ENCODE assay signal across 13 mouse cellular contexts in genomic region chr2:156682965-156683364, GRCm38 (mm10).
DNase-seq lines count a peak whose midpoint lies in the region; ATAC-seq and TF ChIP-seq lines count a peak whose summit lies in the region.
"Had no signal": no experiment of that assay in that cellular context is flagged by ENCODE, and none has a peak within 500 bp of the region (broad histone marks: within the 10 kb centered on the region; RNA-seq: fewer than 3 reads in every experiment).

No protein-coding gene starts in this region.

- no peak overlapping the region for H3K9ac ChIP-seq in hindbrain, embryonic 14.5 days
- no peak overlapping the region for H3K9ac ChIP-seq in midbrain, embryonic 15.5 days
- H3K9ac ChIP-seq: liver, embryonic 12.5 days had no signal

- H3K27me3 ChIP-seq in hindbrain, embryonic 10.5 days (ENCODE audit: insufficient read depth, poor library complexity, severe bottlenecking) = peaks cover 8% of the 10 kb centered on the region; the same call in 1 of the 2 replicates
- no peaks in the 10 kb centered on the region for H3K27me3 ChIP-seq in hindbrain, embryonic 14.5 days (ENCODE audit: control insufficient read depth, insufficient read depth, low read length)
- H3K27me3 ChIP-seq in midbrain, embryonic 15.5 days (replicated peaks) = no peaks in the 10 kb centered on the region
- no peaks in the 10 kb centered on the region for H3K27me3 ChIP-seq in midbrain, embryonic 10.5 days (ENCODE audit: low read depth, poor library complexity, severe bottlenecking)

- no peak; the same call in 1 of the 2 replicates for ATAC-seq in hindbrain, embryonic 14.5 days (ENCODE audit: low FRiP score)
- ATAC-seq in midbrain, embryonic 15.5 days (replicated peaks) = peak; percentile 41; the same call in 1 of the 2 replicates
- ATAC-seq: intestine, postnatal 0 days; liver, embryonic 12.5 days had no signal

- no peak for TF ChIP-seq POLR2A in olfactory bulb, adult 2 months (IDR thresholded peaks at IDR 0.05; ENCODE audit: insufficient read depth, low read depth, low read length)

- 63% methylated on average over 12 of the region's 12 CpGs for WGBS in hindbrain, embryonic 10.5 days
- 57% methylated on average over 12 of the region's 12 CpGs for WGBS in hindbrain, embryonic 14.5 days
- 52% methylated on average over 12 of the region's 12 CpGs for WGBS in midbrain, embryonic 15.5 days
- 70% methylated on average over 12 of the region's 12 CpGs for WGBS in midbrain, embryonic 10.5 days
- WGBS in olfactory bulb, adult 2 months = 26% methylated on average over 12 of the region's 12 CpGs

- DNase-seq in hindbrain, embryonic 10.5 days (ENCODE audit: low spot score) = no peak
- no peak for DNase-seq in hindbrain, embryonic 14.5 days (ENCODE audit: low spot score)
- no peak for DNase-seq in midbrain, embryonic 10.5 days (ENCODE audit: low spot score)
- peak; percentile 35 for DNase-seq in NIH3T3 (ENCODE audit: low read depth)
- no peak for DNase-seq in cerebellum, adult 18-20 months
- DNase-seq: gastrocnemius, postnatal 14 days; heart, postnatal 4 days had no signal

- H3K27ac ChIP-seq in hindbrain, embryonic 10.5 days = 0 out of 2 replicates have a peak overlapping the region, but pooled peaks have one; percentile 46
- H3K27ac ChIP-seq in hindbrain, embryonic 14.5 days = no peak overlapping the region
- no peak overlapping the region for H3K27ac ChIP-seq in midbrain, embryonic 15.5 days
- no peak overlapping the region for H3K27ac ChIP-seq in midbrain, embryonic 10.5 days (replicated peaks)
- H3K27ac ChIP-seq in olfactory bulb, adult 2 months (ENCODE audit: insufficient read depth, low read depth, low read length) = peak overlapping the region; percentile 26
- H3K27ac ChIP-seq: liver, embryonic 12.5 days had no signal

- H3K36me3 ChIP-seq in hindbrain, embryonic 10.5 days = no peaks in the 10 kb centered on the region
- H3K36me3 ChIP-seq in hindbrain, embryonic 14.5 days (replicated peaks; ENCODE audit: control insufficient read depth, insufficient read depth) = no peaks in the 10 kb centered on the region
- H3K36me3 ChIP-seq in midbrain, embryonic 15.5 days (replicated peaks) = no peaks in the 10 kb centered on the region
- no peaks in the 10 kb centered on the region for H3K36me3 ChIP-seq in midbrain, embryonic 10.5 days
- H3K36me3 ChIP-seq: G1E; liver, embryonic 12.5 days had no signal

- H3K4me2 ChIP-seq in hindbrain, embryonic 14.5 days (replicated peaks) = no peak overlapping the region
- H3K4me2 ChIP-seq in midbrain, embryonic 15.5 days = no peak overlapping the region
- H3K4me2 ChIP-seq: heart, embryonic 11.5 days; liver, embryonic 12.5 days had no signal

- H3K4me3 ChIP-seq in hindbrain, embryonic 10.5 days = no peak overlapping the region
- H3K4me3 ChIP-seq in hindbrain, embryonic 14.5 days (replicated peaks; ENCODE audit: low read length) = no peak overlapping the region
- H3K4me3 ChIP-seq in midbrain, embryonic 15.5 days = no peak overlapping the region
- H3K4me3 ChIP-seq in midbrain, embryonic 10.5 days = no peak overlapping the region
- no peak overlapping the region for H3K4me3 ChIP-seq in olfactory bulb, adult 2 months (ENCODE audit: insufficient read depth, low read depth, low read length)
- H3K4me3 ChIP-seq: liver, embryonic 12.5 days had no signal

- no peak for TF ChIP-seq CTCF in olfactory bulb, adult 2 months (IDR thresholded peaks at IDR 0.05; ENCODE audit: insufficient read depth, low read depth, low read length)

- H3K4me1 ChIP-seq in hindbrain, embryonic 10.5 days (replicated peaks) = peaks cover 41% of the 10 kb centered on the region
- 0 out of 2 replicates have a peak, but pooled peaks cover 9% of the 10 kb centered on the region for H3K4me1 ChIP-seq in hindbrain, embryonic 14.5 days (replicated peaks; ENCODE audit: control insufficient read depth, insufficient read depth, low read length)
- H3K4me1 ChIP-seq in midbrain, embryonic 15.5 days = peaks cover 3% of the 10 kb centered on the region; the same call in 1 of the 2 replicates
- H3K4me1 ChIP-seq in midbrain, embryonic 10.5 days = peaks cover 27% of the 10 kb centered on the region
- H3K4me1 ChIP-seq in olfactory bulb, adult 2 months (ENCODE audit: control insufficient read depth, insufficient read depth, low read length) = peaks cover 93% of the 10 kb centered on the region
- H3K4me1 ChIP-seq: liver, embryonic 12.5 days had no signal

- H3K9me3 ChIP-seq in hindbrain, embryonic 10.5 days = no peaks in the 10 kb centered on the region
- no peaks in the 10 kb centered on the region for H3K9me3 ChIP-seq in hindbrain, embryonic 14.5 days (ENCODE audit: control insufficient read depth, low read length)
- no peaks in the 10 kb centered on the region for H3K9me3 ChIP-seq in midbrain, embryonic 15.5 days
- no peaks in the 10 kb centered on the region for H3K9me3 ChIP-seq in midbrain, embryonic 10.5 days (replicated peaks)
- H3K9me3 ChIP-seq: G1E; liver, embryonic 12.5 days had no signal

Comparison
In these comparisons a context has a peak if more than half of its experiments do, and no peak if none do; other contexts are left out.
1. H3K27ac ChIP-seq: peak in hindbrain, embryonic 10.5 days (single experiment) and olfactory bulb, adult 2 months (single experiment); none in hindbrain, embryonic 14.5 days (single experiment), midbrain, embryonic 15.5 days (single experiment) and midbrain, embryonic 10.5 days (single experiment).